Mouse (Mus musculus): ENCODE results near the gene Slc4a5.
"Not testable (repeated sequence)": the region's sequence is repeated elsewhere in the genome, so short reads cannot be mapped to it uniquely, and the experiment has no call there.

Gene Slc4a5

DNA sequence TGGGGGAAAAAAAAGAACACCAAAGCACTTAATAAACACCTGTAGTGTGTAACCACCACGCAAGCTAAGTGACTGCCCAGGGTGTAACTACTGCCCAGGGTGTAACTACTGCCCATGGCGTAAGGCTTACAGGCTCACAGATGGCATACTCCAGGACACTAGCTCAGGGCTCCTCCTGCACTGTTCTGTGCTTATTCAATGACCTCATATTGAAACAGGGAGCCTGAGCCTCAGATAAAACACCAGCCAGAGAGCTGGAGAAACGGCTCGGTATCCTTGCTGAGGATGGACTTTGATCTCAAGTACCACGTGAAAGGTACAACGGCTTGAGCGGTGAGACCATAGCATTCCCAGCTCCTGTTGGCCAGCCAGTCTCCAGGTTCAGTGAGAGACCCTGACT, 92.4 kb downstream of the Slc4a5 start:
- DNase-seq = no peak

DNA sequence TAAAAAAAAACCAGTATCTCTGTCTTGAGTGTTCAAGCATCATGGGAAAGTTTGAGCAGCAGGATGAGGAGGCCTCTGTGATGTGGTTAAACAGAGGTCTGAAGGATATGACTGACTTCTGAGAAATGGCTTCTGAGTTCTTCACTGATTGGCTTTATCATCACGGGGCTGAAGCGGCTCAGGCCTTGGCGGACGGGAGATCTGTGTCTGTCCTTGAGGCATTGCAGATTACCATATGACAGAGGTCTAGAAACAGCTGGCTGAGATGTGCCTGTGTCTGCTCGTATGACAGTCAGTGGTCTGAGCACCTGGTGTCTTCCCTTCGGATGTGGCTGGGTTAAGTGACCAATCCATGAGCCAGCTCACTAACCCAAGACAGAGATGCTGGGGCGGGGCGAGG, 92.9 kb downstream of the Slc4a5 start:
- no peak for DNase-seq

DNA sequence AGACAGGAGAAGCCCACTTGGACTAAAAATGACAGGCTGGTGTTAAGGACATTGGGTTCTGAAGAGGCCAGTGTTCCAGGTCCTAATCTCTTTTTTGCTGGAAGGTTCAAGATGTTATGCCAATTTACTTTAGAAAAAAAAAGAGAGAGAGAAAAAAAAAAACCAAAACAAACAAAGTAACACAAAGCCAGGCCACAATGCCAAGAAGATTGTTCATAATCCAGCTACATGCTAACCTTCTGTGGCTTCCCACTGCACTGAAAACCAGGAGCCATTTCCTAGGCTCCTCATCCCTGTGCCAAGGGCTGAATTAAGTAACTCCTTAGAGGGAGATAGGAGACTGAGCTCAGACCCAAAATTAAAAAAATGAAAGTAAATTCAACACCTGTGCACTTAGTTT, 95.7 kb downstream of the Slc4a5 start:
- DNase-seq = no peak

DNA sequence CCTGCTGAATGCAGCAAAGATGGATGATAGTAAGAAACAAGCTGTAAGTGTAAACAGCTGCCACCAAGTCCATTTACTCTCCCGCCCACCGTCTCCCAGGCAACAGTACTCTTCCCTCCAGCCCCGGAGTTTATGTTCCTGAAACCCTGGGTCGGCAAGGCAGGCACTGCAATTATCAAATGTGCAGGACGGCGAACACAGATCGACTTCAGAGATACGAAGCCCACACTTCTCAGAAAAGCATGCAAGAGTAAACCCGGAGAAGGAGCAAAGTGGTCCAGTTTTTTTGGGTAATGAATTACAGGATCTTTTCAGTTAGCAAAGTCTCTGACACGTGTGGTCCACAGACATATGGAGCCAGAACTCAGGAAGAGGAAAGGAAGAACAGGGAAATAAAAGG, 96.4 kb downstream of the Slc4a5 start:
- DNase-seq = no peak

DNA sequence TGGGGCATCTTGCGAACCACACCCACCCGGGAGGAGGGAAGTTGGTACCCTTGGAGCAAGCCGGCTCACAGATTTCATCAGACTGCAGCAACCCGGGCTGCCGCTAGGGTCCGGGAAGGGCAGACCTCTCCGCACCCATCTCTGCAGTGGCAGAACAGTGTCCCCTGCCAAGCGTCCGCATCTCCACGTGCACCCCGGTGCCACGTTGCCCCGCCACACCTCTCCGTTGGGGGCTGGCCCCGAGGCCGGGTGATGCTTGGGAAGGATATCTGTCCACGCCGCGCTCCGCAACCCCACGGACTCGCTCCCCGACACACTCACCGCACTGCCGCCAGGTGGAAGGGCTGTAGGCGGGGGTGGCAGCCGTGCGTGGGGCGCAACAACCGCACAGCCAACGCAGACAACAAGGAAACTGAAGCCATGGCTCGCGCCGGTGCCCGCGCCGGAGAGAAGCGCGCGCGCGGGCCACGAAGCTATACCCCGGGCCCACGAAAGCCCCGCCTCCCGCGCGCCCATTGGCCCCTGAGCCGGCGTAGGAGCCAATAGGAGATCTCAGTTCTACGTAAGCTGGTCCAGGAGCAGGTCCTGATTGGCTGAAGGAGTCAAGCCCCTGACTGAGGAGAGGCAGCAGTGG, 97.6 kb downstream of the Slc4a5 start:
- peak; percentile 92 for DNase-seq

DNA sequence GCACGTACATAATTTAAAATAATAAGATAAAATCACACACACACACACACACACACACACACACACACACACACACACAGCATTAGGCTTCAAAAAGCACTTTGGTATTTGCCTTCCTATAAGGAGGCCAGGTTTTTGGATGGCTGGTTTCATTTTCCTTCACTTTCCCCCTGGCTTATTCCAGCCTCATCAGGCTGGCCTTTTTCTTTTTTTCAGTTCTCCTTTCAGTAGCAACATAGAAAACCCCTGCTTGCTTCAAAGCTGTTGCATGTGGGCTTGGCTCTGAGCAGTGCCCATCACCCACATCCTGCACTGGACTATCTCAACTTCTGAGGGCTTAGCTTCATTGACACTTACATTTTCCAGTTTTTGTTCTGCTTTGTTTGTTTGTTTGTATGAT, 102.3 kb downstream of the Slc4a5 start:
- DNase-seq = no peak

DNA sequence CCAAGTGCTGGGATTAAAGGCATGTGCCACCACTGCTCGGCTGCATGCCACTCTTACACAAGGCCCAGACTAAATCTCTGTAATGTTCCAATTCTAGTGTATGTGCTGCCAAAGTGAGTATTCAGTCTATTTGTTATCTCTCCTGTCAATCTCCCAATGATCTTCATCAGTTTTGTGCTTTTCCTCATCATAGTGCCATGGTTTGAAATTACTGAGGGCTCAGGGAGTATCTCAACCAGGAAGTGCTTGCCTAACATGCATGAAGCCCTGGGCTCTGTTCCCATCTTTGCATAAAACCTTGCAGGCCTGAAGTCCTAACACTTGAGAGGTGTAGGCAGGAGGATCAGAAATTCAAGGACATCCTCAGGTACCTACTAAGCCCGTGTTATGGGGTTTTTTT, 103.2 kb downstream of the Slc4a5 start:
- no peak for DNase-seq

DNA sequence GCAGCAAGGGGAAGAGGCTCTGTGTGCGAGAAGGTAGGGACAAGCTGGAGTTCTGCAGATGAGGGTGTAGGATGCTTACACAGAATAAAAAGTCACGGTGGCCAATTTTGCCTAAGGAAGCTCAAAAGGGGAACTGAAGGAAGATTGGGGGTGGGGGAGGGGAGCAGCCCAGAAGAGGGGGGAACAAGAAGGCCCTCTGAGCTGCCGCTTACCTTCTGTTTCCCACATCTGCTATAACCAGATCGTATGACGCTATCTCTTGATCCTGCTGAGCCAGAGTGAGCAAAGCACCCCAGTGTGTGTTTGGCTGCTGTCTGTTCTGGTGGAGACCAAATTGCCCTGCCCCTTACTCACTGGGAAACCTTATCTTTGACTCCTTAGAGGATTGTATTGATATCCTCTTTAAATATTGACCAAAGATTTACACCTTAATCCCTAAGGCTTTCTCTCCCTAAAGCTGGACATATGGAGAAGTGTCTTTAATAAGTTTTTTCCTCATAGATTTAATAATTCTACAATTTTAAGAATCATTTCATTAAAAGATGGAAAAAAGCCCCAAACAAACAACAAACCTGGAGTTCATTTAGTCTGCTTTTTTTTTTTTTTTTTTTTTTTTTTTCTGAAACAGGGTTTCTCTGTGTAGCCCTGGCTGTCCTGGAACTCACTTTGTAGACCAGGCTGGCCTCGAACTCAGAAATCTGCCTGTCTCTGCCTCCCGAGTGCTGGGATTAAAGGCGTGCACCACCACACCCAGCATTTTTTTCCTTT, 104.2 kb downstream of the Slc4a5 start:
- DNase-seq = no peak

DNA sequence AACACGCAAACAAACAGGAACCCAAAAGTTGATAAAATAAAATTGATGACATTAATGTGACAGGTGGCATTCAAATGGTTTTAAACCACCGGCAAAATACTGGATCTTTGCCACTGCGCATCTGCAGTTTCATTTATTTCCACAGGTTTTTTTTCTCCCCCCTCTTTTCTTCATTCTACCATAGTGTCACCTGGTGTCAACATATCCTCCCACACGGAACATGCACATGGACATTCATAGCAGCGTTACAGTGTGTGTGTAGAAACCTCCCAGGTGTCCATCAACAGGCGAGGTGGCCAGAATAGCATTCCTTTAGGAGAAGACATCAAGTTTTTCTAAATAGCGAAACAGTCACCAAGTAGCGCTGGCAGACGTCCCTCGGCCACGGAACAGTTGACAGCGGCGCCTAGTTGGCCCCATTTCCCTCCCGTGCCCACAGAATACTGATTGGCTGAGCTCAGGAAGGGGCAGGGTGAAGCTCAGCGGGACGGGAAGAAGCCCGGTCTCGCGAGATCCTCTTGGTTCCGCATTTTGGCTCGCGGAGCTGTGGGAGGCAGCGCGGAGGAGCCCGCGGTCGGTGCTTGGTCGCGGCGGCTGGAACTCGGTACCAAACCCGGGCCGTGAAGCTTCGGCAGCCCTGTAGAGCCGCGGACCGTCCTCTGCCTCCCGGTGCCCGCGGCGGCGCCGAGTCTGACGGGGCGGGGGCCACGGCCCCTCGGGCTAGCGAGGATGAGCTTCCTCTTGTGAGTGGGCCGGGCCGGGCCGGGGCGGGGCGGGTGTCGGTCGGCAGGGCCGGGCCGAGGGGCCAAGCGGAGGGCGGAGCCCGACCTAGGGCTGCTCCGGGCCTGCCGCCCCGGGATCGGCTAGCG, 106.1 kb downstream of the Slc4a5 start, which contains the start of the genes Mthfd2 and Mob1a:
Gene Mthfd2 (minus strand): TSS at position 384 of the 869 bp plus-strand sequence.
Gene Mob1a (plus strand): TSS at position 492 of the 869 bp plus-strand sequence.
- peak; percentile 95 for DNase-seq

DNA sequence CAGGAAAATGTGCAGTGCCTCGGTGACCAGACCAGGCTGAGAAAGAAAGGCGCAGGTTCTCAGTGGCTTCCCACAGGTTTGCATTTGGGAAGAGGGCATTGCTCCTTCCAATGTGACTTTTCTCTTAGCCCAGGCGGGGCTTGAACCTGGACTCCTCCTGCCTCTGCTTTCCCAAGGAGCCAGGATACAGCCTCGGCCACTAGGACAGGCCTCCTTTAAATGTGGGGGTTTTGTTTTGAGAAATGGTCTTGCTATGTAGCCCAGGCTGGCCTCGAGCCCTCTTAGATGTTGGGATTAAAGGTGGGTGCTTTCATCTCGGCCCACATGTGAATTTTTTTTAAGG, 106.7 kb downstream of the Slc4a5 start:
- DNase-seq = no peak

DNA sequence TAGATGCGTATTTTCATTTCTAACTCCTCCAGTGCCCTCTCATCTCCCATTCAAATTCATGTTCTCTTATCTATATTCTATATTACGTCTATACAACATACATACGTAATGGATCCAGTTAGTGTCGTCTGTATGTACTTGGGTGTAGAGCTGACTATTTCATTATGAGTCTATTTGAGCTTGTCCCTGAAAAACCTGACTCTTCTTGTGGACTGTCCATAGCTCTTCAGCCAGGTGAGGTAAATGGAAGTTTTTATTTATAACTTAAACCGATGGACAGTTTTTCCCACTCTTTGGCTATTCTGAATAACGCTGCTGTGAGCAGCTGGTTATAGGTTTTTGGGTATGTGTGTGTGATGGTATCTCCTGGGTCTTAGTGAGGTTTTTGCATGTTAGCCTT, 107.1 kb downstream of the Slc4a5 start:
- no peak for DNase-seq

DNA sequence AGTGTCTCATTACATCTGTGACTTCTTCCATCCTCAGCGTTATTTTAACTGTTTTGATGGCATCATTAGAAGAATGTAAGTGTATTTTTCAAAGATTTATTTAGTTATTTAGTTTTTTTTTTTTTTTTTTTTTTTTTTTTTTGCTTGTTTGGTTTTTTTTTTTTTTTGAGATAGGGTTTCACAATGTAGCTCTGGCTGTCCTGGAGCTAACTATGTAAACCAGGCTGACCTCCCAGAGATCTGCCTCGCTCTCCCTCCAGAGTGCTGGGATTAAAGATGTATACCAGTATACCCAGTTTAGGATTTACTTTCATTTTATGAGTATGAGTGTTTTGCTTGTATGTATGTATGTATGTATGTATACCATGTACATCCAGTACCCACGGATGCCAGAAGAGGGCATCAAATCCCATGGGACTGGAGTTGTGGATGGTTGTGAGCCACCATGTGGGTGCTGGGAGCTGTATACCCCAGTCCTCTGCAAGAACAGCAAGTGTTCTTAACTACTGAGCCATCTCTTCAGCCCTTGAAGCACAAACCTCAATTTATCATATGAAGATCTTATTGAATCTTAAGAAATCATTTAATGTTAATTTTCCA, 108.1 kb downstream of the Slc4a5 start:
- DNase-seq = no peak

DNA sequence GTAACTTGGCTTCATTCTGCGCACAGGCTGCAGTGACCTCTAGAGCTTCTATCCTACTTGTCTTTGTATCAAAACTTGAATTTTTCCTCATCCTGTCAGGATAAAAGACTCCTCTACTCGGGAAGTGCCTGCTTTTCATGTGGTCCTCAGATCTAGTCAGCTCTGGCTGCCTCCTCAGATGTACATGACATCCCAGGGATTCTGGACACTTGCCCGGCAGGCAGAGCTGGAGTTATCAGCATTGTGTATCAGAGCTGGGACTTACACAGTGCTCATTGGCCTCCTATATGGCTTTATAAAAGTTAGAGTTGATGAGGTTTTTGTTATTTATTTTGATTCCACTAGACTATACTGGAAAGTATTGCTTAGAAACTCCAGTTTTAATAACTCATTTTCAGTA, 121.8 kb downstream of the Slc4a5 start:
- no peak for DNase-seq

DNA sequence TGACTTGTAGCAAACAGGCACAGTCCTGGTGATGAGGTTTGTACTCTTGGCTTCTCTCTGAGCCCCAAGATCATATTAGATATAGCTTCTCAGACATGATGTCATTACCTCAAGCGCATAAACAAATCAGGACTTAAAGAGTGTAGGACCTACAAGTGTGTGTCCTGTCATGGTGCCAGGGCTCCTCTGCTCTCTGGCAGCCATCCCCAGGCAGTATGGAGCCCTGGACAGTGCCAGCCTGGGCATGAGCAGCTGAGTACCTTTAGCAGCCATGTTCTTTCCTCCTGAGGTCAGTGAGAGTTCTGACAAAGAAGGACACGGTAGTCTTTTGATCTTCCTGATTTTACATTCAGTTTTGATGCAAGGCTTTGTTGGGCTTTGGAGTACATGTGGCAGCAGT, 123.3 kb downstream of the Slc4a5 start:
- DNase-seq = no peak

DNA sequence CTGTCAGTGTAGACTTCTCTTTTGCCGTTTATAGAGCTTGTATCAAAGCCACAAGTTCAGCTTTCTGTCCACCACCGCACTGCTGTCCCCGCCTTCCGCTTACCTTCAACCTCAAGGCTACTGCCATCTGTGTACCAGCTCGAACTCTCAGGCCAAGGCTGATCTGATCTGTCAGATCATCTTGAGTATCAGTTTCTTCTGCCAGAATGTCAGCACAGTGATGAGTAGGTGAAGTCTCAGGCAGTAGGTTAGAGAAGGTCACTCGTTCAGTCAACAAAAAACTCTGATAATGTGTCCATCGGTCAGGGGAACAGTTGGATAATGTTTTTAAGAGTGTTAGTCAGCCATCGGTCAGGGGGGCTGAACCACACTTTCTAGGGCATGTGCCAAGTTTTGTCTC, 125.7 kb downstream of the Slc4a5 start:
- not testable (repeated sequence) for DNase-seq

DNA sequence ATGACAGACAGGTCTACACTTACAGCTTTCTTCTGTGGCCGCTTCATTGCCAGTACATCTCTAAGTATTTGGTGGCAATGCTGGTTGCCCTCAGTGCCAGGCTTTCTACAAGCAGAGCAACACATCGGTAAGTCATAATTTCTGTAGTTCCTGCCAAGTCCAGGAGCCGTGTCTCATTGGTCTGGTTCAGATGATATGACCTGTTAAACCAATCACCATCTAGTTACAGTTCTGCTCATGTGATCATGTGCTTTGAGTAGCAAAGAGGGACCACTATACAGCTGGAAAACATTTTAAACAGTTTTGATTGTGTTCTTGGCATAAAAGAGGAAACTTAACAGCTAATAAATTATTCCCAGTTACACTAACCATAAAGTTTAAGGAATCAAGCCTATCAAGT, 128.3 kb downstream of the Slc4a5 start:
- DNase-seq = no peak

DNA sequence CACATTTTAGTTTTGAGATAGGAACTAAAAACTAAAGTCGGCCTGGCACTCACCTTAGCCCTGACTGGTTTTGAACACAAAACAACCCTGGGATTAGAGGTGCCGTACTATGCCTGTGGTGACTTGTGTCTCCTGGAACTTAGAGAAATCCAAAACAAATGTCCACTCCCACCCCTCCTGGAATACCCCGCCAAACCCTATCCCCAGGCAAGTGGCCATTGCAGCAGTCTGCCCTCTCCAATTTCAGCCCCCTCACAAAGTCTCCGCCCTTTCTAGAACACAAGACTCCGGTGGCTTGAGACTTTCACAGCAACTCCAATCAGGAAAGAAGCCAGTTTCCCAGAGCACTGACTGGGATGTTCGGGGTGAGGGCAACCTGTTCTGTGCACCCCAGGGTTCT, 129.2 kb downstream of the Slc4a5 start, which contains the start of gene Bola3:
Gene Bola3 (plus strand): TSS at position 275 of the 400 bp plus-strand sequence.
- no peak for DNase-seq

DNA sequence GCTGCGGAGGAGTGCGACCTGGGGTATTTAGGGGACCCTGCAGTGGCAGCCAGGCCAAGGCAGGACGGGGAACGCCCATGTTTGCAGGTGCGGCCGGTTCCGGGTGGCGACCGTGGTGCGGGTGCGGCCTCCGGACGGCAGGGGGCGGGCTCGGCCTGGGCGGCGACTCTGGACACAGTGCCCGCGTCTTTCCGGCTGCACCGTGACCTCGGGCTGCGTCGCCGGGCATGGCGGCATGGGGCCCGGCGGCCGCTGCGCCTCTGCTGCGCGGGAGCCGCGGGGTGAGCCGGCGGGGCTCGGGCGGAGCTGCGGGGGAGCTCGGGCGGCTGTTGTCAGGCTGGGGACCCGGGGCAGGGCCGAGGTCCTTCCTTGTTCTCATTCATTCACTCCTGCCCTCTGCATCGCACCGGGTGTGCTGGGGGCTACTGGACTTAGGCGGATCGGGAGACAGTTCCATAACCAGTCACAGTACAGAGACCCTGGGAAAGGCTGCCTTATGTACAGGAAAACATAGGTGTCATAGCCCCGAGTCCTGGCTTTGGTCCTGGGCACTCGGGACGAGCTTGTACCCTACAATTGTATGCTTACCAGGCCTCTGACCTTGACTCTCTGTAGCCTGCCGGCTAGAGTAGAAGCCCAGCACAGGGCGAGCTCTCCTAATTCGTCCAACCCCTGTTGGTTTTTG, 129.8 kb downstream of the Slc4a5 start:
- DNase-seq = peak; percentile 94

DNA sequence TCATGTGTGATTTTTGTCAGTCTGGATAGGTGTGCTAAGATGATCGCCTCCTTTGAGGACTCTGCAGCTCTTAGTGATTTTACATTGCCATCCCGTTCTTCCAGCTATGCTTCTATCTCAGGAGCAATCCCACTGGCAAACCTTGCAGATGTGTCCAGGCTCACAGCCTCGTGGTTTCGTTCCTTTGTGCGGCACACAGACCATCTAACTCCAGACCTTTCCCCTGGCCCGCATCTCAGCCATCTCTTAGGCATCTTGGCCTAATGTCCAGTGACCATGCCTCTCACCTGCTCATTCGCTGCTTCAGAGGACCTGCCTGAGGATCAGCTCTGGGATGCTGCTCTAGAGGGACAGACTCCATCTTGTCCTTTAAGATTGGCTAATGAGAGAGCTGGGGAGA, 130.5 kb downstream of the Slc4a5 start:
- DNase-seq = no peak

DNA sequence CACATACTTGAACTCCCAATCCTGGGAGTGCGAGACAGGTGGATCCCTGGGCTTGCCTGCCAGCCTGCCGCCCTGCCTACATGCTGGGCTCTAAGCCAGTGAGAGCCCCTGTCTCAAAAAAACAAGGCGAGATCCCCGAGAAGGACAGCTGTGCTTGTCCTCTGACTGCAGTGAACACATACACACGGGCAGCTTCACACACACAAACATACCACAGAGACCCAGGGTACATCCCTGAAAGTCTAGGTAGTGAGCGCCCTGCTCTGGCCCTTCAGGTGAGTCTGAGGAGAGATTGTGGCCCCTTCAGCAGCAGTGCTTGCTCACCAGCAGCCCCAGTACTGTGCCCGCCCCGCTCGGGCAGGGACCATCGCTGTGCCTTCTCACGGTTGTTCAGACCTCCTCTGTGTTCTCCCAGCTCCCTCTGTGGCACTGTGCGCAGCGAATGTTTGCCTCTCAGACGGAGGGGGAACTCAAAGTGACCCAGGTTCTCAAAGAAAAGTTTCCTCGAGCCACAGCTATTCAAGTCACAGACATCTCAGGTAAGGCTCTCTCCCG, 131.3 kb downstream of the Slc4a5 start:
- DNase-seq = no peak

DNA sequence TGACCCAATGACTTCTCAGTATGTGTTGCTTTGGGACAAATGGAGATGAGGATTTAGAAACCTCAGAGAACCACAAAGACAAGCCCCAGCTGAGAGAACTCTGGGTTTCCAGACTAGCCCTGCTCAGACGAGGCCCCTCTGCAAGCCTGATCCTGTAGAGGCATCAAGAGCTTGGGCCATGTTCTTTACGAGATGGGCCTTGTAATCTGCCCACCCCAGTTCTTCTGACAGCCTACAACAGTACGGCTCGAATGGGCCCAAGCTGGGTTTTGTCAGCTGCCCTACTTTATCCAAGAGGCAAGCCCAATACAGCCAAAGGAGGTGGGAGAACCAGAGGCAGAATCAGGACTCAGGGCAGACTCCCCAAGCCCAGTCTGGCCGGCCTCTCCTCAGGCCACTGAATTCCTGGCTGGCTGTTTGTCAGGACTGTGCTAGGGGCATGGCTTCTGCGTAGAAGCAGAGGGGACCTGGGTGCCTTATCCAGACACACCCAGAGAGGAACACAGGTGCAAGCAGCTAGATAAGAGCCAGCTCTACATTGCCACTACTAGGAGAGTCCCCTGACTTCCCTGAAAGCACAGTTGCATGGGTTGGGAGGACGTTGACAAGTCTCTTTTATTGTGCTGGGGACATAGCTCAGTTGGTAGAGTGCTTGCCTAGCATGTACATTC, 132.0 kb downstream of the Slc4a5 start:
- no peak for DNase-seq
